ENCODE assay signal across 27 mouse cellular contexts in the genomic region with DNA sequence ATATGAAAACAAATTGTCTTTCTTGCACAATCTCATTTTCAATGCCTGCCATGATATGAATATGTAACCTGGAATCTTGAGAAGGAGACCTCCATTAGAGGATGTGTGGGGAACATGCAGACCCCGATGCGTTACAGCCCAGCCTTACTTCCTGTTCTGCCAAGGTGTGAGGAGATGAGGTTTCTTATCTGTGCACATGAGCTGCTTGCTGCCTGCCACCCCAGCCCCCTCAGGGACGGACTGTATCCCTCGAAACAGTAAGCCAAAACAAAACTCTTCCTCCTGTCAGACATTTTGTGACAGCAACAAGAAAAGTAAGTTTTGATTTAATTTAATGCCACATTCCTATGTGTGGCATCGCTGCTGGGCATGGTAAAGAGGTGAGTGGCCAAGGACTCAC.
"Had no signal": no experiment of that assay in that cellular context is flagged by ENCODE, and none has a peak within 500 bp of the region (broad histone marks: within the 10 kb centered on the region; RNA-seq: fewer than 3 reads in every experiment).

No protein-coding gene starts in this region.

- H3K9me3 ChIP-seq: heart, embryonic 13.5 days; heart, embryonic 15.5 days; hindbrain, embryonic 15.5 days; kidney, embryonic 15.5 days; limb, embryonic 15.5 days had no signal

- H3K9ac ChIP-seq: heart, embryonic 13.5 days; heart, embryonic 15.5 days; hindbrain, embryonic 13.5 days; hindbrain, embryonic 15.5 days; kidney, embryonic 15.5 days; limb, embryonic 13.5 days; limb, embryonic 15.5 days; liver, embryonic 12.5 days; liver, embryonic 14.5 days had no signal

- H3K27ac ChIP-seq: gastrocnemius, adult 2 months; hindbrain, embryonic 13.5 days; hindbrain, embryonic 15.5 days; hindbrain, postnatal 0 days; kidney, embryonic 15.5 days; kidney, postnatal 0 days; limb, embryonic 13.5 days; limb, embryonic 15.5 days; liver, embryonic 12.5 days; liver, embryonic 14.5 days had no signal

- ATAC-seq: hindbrain, postnatal 0 days; intestine, embryonic 16.5 days had no signal

- H3K4me3 ChIP-seq: gastrocnemius, adult 2 months; heart, embryonic 13.5 days; heart, embryonic 15.5 days; hindbrain, embryonic 13.5 days; hindbrain, embryonic 15.5 days; kidney, embryonic 15.5 days; limb, embryonic 13.5 days; limb, embryonic 15.5 days; liver, embryonic 12.5 days had no signal

- H3K4me1 ChIP-seq: hindbrain, embryonic 15.5 days; kidney, embryonic 15.5 days; limb, embryonic 13.5 days; limb, embryonic 15.5 days; liver, embryonic 12.5 days had no signal

- DNase-seq: gastrocnemius, adult 2 months; gastrocnemius, postnatal 10 days; gastrocnemius, postnatal 25 days; heart, adult 18-20 months; heart, postnatal 14 days; heart, postnatal 36 days; kidney, adult 11 months; kidney, adult 2 months; kidney, adult 9 months; kidney, postnatal 14 days; kidney, postnatal 36 days; layer of hippocampus, adult 9-11 months; layer of hippocampus, postnatal 36 days; left cerebral cortex, postnatal 4 days had no signal

- H3K36me3 ChIP-seq: heart, embryonic 13.5 days; heart, embryonic 15.5 days; hindbrain, embryonic 13.5 days; hindbrain, embryonic 15.5 days; kidney, embryonic 15.5 days; limb, embryonic 13.5 days; limb, embryonic 15.5 days; liver, embryonic 12.5 days had no signal

- H3K27me3 ChIP-seq: heart, embryonic 13.5 days; heart, embryonic 15.5 days; hindbrain, embryonic 13.5 days; hindbrain, embryonic 15.5 days; kidney, embryonic 15.5 days; limb, embryonic 13.5 days; limb, embryonic 15.5 days; liver, embryonic 12.5 days had no signal

- H3K4me2 ChIP-seq: heart, embryonic 11.5 days; heart, embryonic 13.5 days; heart, embryonic 15.5 days; hindbrain, embryonic 13.5 days; hindbrain, embryonic 15.5 days; kidney, embryonic 15.5 days; limb, embryonic 13.5 days; limb, embryonic 15.5 days; liver, embryonic 12.5 days had no signal
